Mouse (Mus musculus) stomach, embryonic 15.5 days (tissue): ENCODE data around the gene Patl2. TPM values are rescaled to one million over a fixed set of nuclear protein-coding genes. Genes with fewer than 3 reads are reported as not detected.
A peak's percentile ranks its signal among the peaks of the same experiment; 100 is the strongest.

Source experiments
- ATAC-seq: fragments of 200-750 bp; cut with Nextera tagmentation; 2 replicates; pipeline ENCODE4 v1.8.0; 2017; ENCODE audit warnings: low read depth, moderate number of reproducible peaks, moderate TSS enrichment; ENCODE audit not compliant: insufficient read depth, low FRiP score
- H3K27ac ChIP-seq: fragments of 300-500 bp; sonication (generic); 2 replicates; pipeline ENCODE4 v1.5.1; 2015; ENCODE audit warnings: mild to moderate bottlenecking, inconsistent platforms
- H3K27me3 ChIP-seq: fragments of 300-500 bp; sonication (generic); replicated peaks from 2 replicates; pipeline ENCODE4 v1.6.1; 2015; ENCODE audit warnings: inconsistent platforms
- H3K36me3 ChIP-seq: fragments of 300-500 bp; sonication (generic); 2 replicates; pipeline ENCODE4 v1.6.1; 2015; ENCODE audit warnings: inconsistent platforms
- H3K4me1 ChIP-seq: fragments of 300-500 bp; sonication (generic); 2 replicates; pipeline ENCODE4 v1.6.1; 2015; ENCODE audit warnings: inconsistent platforms
- H3K4me2 ChIP-seq: fragments of 300-500 bp; sonication (generic); 2 replicates; pipeline ENCODE4 v1.6.1; 2015; ENCODE audit warnings: mild to moderate bottlenecking, inconsistent platforms
- H3K4me3 ChIP-seq: fragments of 300-500 bp; sonication (generic); replicated peaks from 2 replicates; pipeline ENCODE4 v1.5.1; 2015; ENCODE audit warnings: inconsistent platforms
- H3K9ac ChIP-seq: fragments of 300-500 bp; sonication (generic); 2 replicates; pipeline ENCODE4 v1.6.1; 2015; ENCODE audit warnings: inconsistent platforms
- H3K9me3 ChIP-seq: fragments of 300-500 bp; sonication (generic); 2 replicates; pipeline ENCODE4 v1.6.1; 2016; ENCODE audit warnings: inconsistent platforms
- WGBS: fragments of 180-500 bp; shearing (Covaris S2); methylation state at CpG from one replicate; pipeline ENCODE4 v1.1.7; 2015; 5-methylcytosine and 5-hydroxymethylcytosine counted together
- polyA plus RNA-seq: library from polyadenylated mRNA; unstranded; fragments of >200 nt; fragmentation: Nextera tagmentation; extraction: Ambion mirVana; gene quantifications from 2 replicates; pipeline ENCODE4 v1.2.1, GENCODE M21; 2015

Patl2 gene
- polyA plus RNA-seq, 1 experiment from 2014 or later = not detected

DNA sequence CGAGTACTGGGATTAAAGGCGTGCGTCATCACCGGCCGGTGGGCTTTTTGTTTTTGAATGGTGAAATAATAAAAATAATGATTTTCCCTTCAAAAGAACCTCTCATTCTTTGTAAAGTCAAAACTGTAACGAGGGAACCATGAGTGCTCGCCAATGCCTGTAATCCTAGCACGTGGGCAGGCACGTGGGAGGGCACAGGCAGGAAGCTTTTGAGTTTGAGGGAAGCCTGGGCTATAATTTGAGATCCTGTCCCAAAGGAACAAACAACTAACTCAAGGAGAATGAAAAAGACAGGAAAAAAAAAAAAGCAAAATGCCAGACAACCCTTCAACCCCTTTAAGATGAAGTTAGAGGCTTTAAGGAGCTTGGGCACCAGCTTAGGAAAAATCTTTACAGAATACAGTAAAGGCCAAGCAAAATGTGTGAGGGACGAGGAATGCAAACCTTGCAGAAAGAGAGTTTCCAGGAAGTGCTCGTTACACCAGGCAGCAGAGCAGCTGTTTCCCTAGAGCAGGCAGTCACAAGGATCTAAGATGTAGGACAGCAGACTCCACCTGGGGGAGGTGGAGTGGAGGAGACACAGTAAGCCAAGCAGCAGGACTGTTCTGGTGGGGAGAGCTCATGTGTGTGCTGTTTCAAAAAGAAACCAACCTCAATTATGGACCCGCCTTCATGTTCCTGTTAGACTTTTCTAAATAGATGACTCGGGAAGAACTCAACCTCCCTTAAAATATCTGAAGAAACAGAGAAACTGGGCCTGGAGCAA lies 22.4 kb downstream of the Patl2 start:
- no peak for ATAC-seq
- H3K9ac ChIP-seq = no peak overlapping the region
- WGBS = 65% methylated on average over 13 of the region's 13 CpGs

DNA sequence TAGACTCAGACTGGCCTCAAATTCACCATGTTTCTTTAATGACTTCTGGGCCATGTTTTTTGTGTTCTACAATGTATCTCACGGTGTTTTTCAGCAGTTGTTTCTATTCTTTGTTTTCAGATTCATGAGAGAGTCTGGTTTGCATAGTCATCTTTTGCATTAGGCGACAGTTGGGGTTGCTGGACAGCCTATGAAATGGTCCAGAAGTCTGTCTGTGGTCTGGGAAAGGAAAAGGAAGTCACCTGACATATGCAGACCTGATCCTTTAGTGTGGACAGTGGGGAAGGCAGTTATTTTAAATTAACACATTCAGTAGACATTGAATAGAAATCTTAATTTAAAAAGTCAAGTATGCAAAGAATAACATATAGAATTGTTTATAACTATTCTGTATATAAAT lies 23.5 kb downstream of the Patl2 start:
- 71% methylated on average over 2 of the region's 2 CpGs for WGBS
- H3K27me3 ChIP-seq = no peaks in the 10 kb centered on the region
- H3K9me3 ChIP-seq = no peaks in the 10 kb centered on the region
- H3K27ac ChIP-seq = no peak overlapping the region
- H3K4me2 ChIP-seq = no peak overlapping the region
- ATAC-seq = no peak
- no peak overlapping the region for H3K9ac ChIP-seq
- no peaks in the 10 kb centered on the region for H3K36me3 ChIP-seq
- peaks cover 6% of the 10 kb centered on the region; the same call in 1 of the 2 replicates for H3K4me1 ChIP-seq
- no peak overlapping the region for H3K4me3 ChIP-seq

More for the DNA sequence above, 22.4 kb downstream of the Patl2 start:
- H3K4me2 ChIP-seq = no peak overlapping the region
- no peaks in the 10 kb centered on the region for H3K36me3 ChIP-seq
- no peaks in the 10 kb centered on the region for H3K9me3 ChIP-seq
- H3K4me1 ChIP-seq = 0 out of 2 replicates have a peak, but pooled peaks cover 3% of the 10 kb centered on the region
- H3K4me3 ChIP-seq = no peak overlapping the region
- no peak overlapping the region; the same call in 1 of the 2 replicates for H3K27ac ChIP-seq
- H3K27me3 ChIP-seq = no peaks in the 10 kb centered on the region

DNA sequence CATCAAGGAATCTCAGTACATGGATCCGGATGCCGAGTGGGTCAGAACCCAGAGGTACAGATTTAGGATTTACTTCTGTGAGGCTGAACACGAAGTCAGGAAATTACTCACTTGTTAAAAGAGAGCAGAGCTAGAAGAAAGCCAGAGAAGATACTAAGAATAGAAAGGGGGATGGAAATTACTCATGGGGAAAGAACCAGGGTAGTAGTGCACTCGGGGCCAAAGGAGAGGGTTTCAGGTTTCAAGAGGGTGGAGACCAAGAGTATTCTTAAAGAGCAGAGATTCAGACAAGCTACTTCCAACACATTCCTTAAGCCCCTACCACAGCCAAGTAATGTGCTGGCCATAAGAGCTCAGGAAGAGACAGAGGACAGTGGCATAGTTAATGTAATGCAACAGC lies 24.4 kb downstream of the Patl2 start:
- Histone ChIP-seq H3K9ac (no peak overlapping the region), H3K4me2 (no peak overlapping the region), H3K4me3 (no peak overlapping the region), H3K36me3 (no peaks in the 10 kb centered on the region), H3K4me1 (peaks cover 6% of the 10 kb centered on the region; the same call in 1 of the 2 replicates), H3K9me3 (no peaks in the 10 kb centered on the region), H3K27me3 (no peaks in the 10 kb centered on the region), H3K27ac (no peak overlapping the region)
- 37% methylated on average over 4 of the region's 4 CpGs for WGBS
- ATAC-seq = peak; percentile 54; the same call in 1 of the 2 replicates

DNA sequence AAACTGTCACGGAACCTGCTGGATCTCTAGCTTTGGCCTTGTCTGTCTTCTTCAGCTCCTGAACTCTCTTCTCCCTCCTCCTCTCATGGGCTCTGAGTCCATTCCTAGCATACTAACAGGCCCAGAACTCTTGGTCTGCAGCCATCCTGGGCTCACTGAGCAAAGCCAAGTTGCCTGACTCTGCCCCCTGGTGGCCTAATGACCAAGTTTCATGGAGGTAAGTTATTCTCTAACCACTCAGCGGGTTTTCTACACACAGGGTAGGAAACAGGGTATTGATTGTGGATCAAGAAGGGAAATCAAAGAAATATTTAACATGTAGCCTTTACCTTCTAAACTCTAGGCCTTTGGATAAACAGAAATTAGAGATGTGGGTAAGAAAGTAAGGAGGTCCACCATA lies 25.3 kb downstream of the Patl2 start, which contains the start of gene Trim69:
TSS of gene Trim69 (plus strand) at position 21 of the 400 bp plus-strand sequence.
- Histone ChIP-seq H3K36me3 (no peaks in the 10 kb centered on the region), H3K4me2 (no peak within 1 kb of the TSS), H3K9ac (no peak within 1 kb of the TSS), H3K9me3 (no peaks in the 10 kb centered on the region), H3K4me3 (no peak within 1 kb of the TSS), H3K4me1 (peaks cover 6% of the 10 kb centered on the region; the same call in 1 of the 2 replicates), H3K27ac (0 out of 2 replicates have a peak within 1 kb of the TSS, but pooled peaks have one; percentile 9), H3K27me3 (no peaks in the 10 kb centered on the region)
- WGBS = 39% methylated on average over 2 of the region's 2 CpGs
- peak; percentile 37; the same call in 1 of the 2 replicates for ATAC-seq

DNA sequence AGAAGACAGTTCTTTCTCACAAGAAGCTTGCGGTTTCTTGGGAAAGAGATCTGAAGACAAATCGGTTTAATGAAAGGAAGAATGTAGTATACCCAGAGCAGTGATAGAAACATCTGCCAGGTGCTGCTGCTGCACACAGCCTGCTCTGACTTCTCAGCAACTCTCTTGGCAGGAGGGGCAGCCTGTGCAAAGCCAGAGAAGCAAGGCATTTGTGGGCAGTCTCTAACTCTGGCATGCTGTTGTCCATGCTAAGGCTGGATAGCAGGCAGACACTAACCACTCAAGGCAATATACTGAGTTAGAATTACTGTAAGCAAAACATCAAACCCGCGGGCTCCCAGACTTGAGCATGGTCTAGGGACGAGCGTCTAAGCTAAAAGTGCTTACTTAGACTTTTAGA lies 26.3 kb downstream of the Patl2 start:
- H3K9ac ChIP-seq = no peak overlapping the region
- no peaks in the 10 kb centered on the region for H3K36me3 ChIP-seq
- no peaks in the 10 kb centered on the region for H3K9me3 ChIP-seq
- H3K4me2 ChIP-seq = no peak overlapping the region
- peaks cover 6% of the 10 kb centered on the region; the same call in 1 of the 2 replicates for H3K4me1 ChIP-seq
- H3K4me3 ChIP-seq = no peak overlapping the region
- no peak for ATAC-seq
- 0 out of 2 replicates have a peak overlapping the region, but pooled peaks have one; percentile 9 for H3K27ac ChIP-seq
- 78% methylated on average over 6 of the region's 6 CpGs for WGBS
- no peaks in the 10 kb centered on the region for H3K27me3 ChIP-seq

DNA sequence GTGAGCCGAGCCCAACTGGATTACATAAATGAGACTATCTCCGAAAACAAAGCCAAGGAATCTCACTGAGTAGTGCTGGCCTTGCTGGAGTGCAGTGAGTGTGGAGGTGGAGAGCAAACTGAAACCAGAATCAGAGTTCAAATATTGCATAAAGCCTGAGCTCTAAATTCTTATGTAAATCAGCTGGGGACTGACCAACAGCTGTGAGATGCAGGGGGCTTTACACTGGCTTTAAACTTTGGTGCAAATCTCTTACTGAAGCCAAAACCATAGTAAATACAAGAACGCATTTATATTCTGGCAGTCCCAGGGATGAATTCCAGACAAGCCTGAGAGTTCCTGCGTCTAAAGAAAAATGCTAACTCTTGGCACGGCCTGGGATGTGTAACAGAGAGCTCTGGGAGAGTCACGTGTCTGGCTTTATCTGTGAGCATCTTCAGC lies 27.6 kb downstream of the Patl2 start:
- Histone ChIP-seq H3K4me1 (peaks cover 6% of the 10 kb centered on the region; the same call in 1 of the 2 replicates), H3K36me3 (no peaks in the 10 kb centered on the region), H3K9ac (no peak overlapping the region), H3K4me3 (no peak overlapping the region), H3K27ac (peak overlapping the region; percentile 55; the same call in 1 of the 2 replicates), H3K4me2 (no peak overlapping the region), H3K27me3 (no peaks in the 10 kb centered on the region), H3K9me3 (no peaks in the 10 kb centered on the region)
- peak; percentile 56; the same call in 1 of the 2 replicates for ATAC-seq
- 29% methylated on average over 6 of the region's 6 CpGs for WGBS

DNA sequence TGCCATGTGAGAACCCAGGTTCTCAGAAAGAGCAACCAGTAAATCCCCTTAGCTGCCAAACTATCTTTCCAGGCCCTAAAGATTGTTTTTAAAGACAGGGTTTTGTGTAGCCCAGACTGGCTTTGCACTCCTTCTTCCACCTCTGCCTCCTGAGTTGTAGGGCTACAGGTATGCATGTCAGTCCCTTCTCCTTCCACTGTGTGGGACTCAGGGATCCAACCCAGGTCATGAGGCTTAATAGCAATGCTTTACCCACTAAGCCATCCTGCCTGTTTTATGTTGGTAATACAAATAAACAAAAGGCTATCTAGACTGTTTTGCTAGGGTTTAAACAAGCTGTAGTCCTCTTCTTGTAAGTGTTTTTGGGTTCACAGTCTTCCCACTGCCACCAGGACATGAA lies 28.4 kb downstream of the Patl2 start:
- Histone ChIP-seq H3K4me2 (no peak overlapping the region), H3K4me3 (no peak overlapping the region), H3K36me3 (no peaks in the 10 kb centered on the region), H3K4me1 (peaks cover 6% of the 10 kb centered on the region; the same call in 1 of the 2 replicates), H3K27me3 (no peaks in the 10 kb centered on the region), H3K9ac (no peak overlapping the region), H3K27ac (peak overlapping the region; percentile 55; the same call in 1 of the 2 replicates), H3K9me3 (no peaks in the 10 kb centered on the region)
- ATAC-seq = no peak

DNA sequence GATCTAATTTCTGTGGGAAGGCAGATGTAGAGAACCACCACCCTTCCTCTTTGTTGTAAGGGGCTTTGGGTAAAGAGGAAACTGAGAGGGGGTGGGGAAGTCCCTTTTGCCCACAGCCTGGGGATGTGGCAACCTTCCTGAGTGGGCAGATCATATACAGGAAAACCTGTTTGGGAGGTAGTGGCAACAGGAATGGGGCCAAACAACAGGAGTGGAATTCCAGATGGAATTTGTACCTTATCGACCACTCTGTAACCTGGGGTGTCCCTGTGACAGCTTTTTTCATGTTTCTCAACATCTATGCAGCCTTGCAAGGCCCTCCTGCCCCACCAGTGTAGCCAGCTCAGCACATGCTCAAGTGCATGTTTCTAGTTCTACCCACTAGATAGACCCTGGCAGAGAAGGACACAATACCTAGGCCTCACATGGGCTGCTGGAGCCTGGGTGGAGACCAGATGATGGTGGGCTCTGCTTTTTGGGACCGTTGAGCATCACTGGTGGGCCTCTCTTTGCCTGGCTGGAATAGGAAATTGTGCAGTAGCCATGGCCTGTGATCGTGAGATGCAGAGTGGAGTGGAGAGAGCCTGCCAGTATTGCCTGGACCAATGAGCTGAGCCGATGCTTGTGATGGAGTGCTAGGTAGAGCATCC lies 29.8 kb downstream of the Patl2 start:
- H3K9me3 ChIP-seq = no peaks in the 10 kb centered on the region
- H3K4me2 ChIP-seq = no peak overlapping the region
- no peaks in the 10 kb centered on the region for H3K27me3 ChIP-seq
- 82% methylated on average over 4 of the region's 4 CpGs for WGBS
- H3K36me3 ChIP-seq = no peaks in the 10 kb centered on the region
- H3K4me3 ChIP-seq = no peak overlapping the region
- no peak overlapping the region for H3K9ac ChIP-seq
- H3K4me1 ChIP-seq = peaks cover 6% of the 10 kb centered on the region; the same call in 1 of the 2 replicates
- H3K27ac ChIP-seq = no peak overlapping the region
- ATAC-seq = no peak

DNA sequence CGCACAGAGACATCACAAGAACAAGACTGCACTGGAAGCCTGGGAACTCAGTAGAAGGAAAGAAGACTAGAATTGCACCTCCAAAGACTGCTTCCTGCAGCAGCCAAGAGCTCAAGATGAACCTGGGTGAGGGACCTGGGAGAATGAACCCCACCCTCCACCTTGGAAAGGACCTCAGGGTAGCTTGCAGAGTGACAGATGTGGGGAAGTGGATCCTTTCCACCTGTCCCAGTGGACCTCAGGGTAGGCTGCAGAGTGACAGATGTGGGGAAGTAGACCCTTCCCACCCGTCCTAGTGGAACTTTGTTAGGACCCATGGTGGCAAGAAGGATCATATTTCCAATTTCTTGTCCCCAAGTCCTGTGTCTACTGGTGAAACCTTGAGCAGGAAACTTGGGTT lies 30.7 kb downstream of the Patl2 start:
- no peak overlapping the region for H3K9ac ChIP-seq
- H3K36me3 ChIP-seq = no peaks in the 10 kb centered on the region
- no peak overlapping the region for H3K4me3 ChIP-seq
- no peaks in the 10 kb centered on the region for H3K27me3 ChIP-seq
- WGBS = 76% methylated on average over 2 of the region's 2 CpGs
- H3K4me2 ChIP-seq = no peak overlapping the region
- ATAC-seq = no peak
- peaks cover 6% of the 10 kb centered on the region; the same call in 1 of the 2 replicates for H3K4me1 ChIP-seq
- no peak overlapping the region for H3K27ac ChIP-seq
- H3K9me3 ChIP-seq = no peaks in the 10 kb centered on the region

DNA sequence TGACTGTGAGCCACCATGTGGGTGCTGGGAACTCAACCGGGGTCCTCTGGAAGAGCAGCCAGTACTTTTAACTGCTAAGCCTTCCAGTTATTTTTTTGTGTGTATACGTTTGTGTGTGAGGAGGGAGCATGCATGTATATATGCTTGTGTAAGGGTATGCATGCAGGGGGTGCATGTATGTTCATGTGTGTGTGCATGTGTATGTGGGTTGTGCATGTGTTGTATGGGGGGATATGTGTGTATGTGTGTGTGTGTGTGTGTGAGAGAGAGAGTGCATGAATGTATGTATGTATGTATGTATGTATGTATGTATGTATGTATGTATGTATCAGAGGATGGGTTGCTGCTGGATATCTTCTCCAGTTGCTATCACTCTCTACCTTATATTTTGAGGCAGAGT lies 31.5 kb downstream of the Patl2 start:
- H3K27ac ChIP-seq = no peak overlapping the region
- H3K4me3 ChIP-seq = no peak overlapping the region
- H3K9me3 ChIP-seq = no peaks in the 10 kb centered on the region
- peaks cover 3% of the 10 kb centered on the region; the same call in 1 of the 2 replicates for H3K4me1 ChIP-seq
- ATAC-seq = no peak
- no peaks in the 10 kb centered on the region for H3K36me3 ChIP-seq
- H3K27me3 ChIP-seq = no peaks in the 10 kb centered on the region
- WGBS = 93% methylated on average over 2 of the region's 2 CpGs
- H3K9ac ChIP-seq = no peak overlapping the region
- H3K4me2 ChIP-seq = no peak overlapping the region

DNA sequence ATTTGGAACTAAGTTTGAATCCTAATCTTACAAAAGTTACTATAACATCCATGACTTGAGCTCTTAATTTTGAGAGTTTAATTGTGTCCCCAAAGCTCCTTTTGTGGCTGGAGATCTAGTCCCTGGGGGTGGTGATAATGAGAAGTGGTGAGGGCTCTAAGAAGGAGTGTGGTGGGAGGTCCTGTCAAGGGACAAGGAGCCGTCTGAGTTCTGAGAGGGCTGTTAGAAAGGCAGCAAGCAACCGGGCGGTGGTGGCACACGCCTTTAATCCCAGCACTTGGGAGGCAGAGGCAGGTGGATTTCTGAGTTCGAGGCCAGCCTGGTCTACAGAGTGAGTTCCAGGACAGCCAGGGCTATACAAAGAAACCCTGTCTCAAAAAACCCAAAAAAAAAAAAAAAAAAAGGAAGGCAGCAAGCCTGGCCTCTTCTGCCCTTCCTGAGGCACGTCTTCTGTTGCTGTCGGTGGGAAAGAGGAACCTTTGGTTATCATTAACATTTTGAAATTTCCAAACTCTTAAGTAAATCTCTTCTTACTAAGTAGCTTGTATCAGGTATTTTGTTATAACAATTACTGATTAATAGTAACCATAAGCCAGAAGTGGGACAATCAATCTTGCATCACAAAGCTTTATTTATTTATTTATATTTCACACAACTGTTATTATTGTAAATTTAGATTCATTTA lies 32.2 kb downstream of the Patl2 start:
- WGBS = 85% methylated on average over 7 of the region's 7 CpGs
- Histone ChIP-seq H3K27me3 (no peaks in the 10 kb centered on the region), H3K27ac (no peak overlapping the region), H3K4me2 (no peak overlapping the region), H3K36me3 (no peaks in the 10 kb centered on the region), H3K9me3 (no peaks in the 10 kb centered on the region), H3K4me3 (no peak overlapping the region), H3K4me1 (peaks cover 9% of the 10 kb centered on the region; the same call in 1 of the 2 replicates), H3K9ac (no peak overlapping the region)
- ATAC-seq = no peak
